Mouse (Mus musculus) megakaryocyte, embryonic 14.5 days (primary cell): ENCODE results near the gene St3gal4. TPM values are rescaled to one million over a fixed set of nuclear protein-coding genes. Genes with fewer than 3 reads are reported as not detected.

ENCODE experiments used
- H3K27me3 ChIP-seq: replicated peaks from 2 replicates; pipeline ENCODE3; 2012; ENCODE audit warnings: inconsistent platforms
- H3K36me3 ChIP-seq: replicated peaks from 2 replicates; pipeline ENCODE3; 2012; ENCODE audit warnings: low read length, inconsistent platforms, mixed read lengths
- H3K4me1 ChIP-seq: 2 replicates; pipeline ENCODE4 v1.6.1; 2012; ENCODE audit warnings: inconsistent platforms
- H3K4me3 ChIP-seq: replicated peaks from 2 replicates; pipeline ENCODE3; 2012; ENCODE audit warnings: moderate library complexity, mild to moderate bottlenecking, inconsistent platforms
- H3K9me3 ChIP-seq: 2 replicates; pipeline ENCODE4 v1.6.1; 2012; ENCODE audit warnings: inconsistent platforms
- FLI1 ChIP-seq: IDR thresholded peaks from 2 replicates; pipeline ENCODE4 v1.6.1; 2012; ENCODE audit warnings: low read length, inconsistent platforms, mixed read lengths
- GATA1 ChIP-seq: IDR thresholded peaks from 3 replicates; pipeline ENCODE4 v1.6.1; 2012; ENCODE audit warnings: mixed read lengths, low read length, inconsistent platforms, borderline replicate concordance
- polyA plus RNA-seq: library from polyadenylated mRNA; stranded (reverse); fragments of >175 nt; gene quantifications from 2 replicates; pipeline ENCODE4 v1.2.3, GENCODE M21; 2012; ENCODE audit warnings: low replicate concordance; ENCODE audit not compliant: insufficient read depth

The St3gal4 gene
- polyA plus RNA-seq, 1 experiment: 16.5 TPM

DNA sequence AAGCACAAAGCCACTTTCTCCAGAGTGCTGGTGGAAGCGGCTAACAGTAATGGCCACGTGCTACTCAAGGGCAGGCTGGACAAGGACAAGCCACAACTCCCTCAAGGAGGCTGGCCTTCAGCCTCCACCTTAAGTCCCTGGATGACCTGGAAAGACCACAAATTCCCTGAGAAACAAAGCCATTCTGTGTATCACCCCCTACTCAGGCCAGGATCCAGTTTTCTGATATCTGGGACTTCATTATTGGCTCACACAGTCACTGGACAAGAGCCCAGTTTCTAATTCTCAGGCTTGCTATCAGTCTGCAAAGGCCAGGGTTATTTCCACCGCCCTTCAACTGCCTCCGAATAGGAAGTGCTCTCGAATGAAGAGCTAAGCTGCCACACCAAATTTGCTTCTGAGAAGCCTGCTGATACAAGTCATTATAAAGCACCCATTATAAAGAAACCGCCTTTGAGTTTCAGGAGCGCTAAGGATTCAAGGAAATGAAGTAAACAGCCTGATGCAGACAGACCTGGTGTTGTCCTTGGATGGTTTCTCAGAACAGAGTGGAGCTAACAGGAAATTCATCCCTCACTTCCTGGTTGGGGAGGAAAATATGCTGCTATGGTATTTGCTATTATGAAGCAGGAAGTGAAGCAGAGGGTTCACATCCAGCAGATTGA, 80.0 kb downstream of the St3gal4 start:
- TF ChIP-seq FLI1: no peak
- TF ChIP-seq GATA1: no peak
- Histone ChIP-seq H3K27me3 (peaks cover 14% of the 10 kb centered on the region), H3K4me1 (peaks cover 60% of the 10 kb centered on the region), H3K9me3 (peaks cover 6% of the 10 kb centered on the region), H3K36me3 (peaks cover 7% of the 10 kb centered on the region), H3K4me3 (no peak overlapping the region)

- H3K36me3 ChIP-seq: no peaks in the 10 kb centered on the region
- peaks cover 66% of the 10 kb centered on the region for H3K4me1 ChIP-seq
- no peak for TF ChIP-seq FLI1
- no peak for TF ChIP-seq GATA1
- peaks cover 14% of the 10 kb centered on the region for H3K27me3 ChIP-seq
- peaks cover 6% of the 10 kb centered on the region for H3K9me3 ChIP-seq
- no peak overlapping the region for H3K4me3 ChIP-seq
These were observed 84.0 kb downstream of the St3gal4 start for GRCm38 (mm10) chr9:35035074-35035473.

GRCm38 (mm10) chr9:35032457-35032856, 86.6 kb downstream of the St3gal4 start:
- Histone ChIP-seq H3K9me3 (peaks cover 6% of the 10 kb centered on the region), H3K4me3 (no peak overlapping the region), H3K36me3 (peaks cover 2% of the 10 kb centered on the region), H3K27me3 (peaks cover 14% of the 10 kb centered on the region), H3K4me1 (peaks cover 68% of the 10 kb centered on the region)
- TF ChIP-seq GATA1 (no peak), FLI1 (no peak)

DNA sequence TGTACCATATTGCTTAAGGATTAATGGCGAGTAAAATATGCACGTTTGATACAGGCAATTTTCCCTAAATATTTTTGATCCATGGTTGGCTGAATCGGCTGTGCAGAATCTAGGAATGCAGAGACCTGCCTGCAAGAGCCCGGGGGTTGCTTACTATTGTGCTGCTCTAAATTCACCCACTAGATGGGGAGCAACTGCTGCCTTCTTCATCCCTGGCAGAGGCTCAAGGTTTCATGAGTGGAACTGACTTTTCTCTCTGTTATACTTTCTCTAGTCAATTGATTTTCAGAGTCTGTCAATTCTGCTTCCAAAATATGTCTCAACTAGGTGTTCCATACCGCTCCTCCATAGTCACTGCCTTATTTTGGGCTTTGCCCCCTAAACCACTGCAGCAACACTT, 88.2 kb downstream of the St3gal4 start:
- Histone ChIP-seq H3K4me1 (peaks cover 78% of the 10 kb centered on the region), H3K9me3 (no peaks in the 10 kb centered on the region), H3K36me3 (peaks cover 3% of the 10 kb centered on the region), H3K4me3 (no peak overlapping the region), H3K27me3 (peaks cover 15% of the 10 kb centered on the region)
- no peak for TF ChIP-seq FLI1
- TF ChIP-seq GATA1: no peak

DNA sequence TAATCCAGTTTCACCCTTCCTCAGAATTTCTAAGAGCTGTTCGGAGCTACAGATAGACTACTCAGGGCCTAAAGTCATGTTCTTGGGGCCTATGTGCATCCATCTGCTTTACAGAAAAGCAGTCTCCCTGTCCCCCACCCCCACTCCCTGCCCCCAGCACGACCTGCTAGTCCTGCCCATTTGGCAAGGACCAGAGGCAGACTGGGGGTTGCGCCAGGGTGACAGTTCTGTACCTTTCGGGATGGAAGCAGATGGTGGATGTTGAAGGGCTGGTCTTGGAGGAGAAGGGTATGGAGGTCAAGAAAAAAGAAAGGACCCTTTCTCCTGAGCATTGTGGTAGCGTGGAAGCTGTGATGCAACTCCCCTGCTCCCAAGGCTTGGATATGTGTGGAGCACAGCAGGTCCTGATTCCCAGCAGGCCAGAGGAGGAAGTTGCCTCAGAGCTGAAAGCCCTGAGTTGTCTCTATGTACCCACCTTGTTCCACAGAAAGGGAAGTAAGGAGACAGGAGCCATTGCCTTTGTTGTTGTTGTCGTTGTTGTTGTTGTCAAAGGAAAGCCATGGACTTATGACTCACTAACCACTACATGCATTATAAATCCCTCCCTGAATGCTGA, 91.6 kb downstream of the St3gal4 start:
- Histone ChIP-seq H3K4me1 (peaks cover 85% of the 10 kb centered on the region), H3K27me3 (peaks cover 8% of the 10 kb centered on the region), H3K36me3 (peaks cover 3% of the 10 kb centered on the region), H3K4me3 (no peak overlapping the region), H3K9me3 (no peaks in the 10 kb centered on the region)
- no peak for TF ChIP-seq GATA1
- TF ChIP-seq FLI1: no peak

DNA sequence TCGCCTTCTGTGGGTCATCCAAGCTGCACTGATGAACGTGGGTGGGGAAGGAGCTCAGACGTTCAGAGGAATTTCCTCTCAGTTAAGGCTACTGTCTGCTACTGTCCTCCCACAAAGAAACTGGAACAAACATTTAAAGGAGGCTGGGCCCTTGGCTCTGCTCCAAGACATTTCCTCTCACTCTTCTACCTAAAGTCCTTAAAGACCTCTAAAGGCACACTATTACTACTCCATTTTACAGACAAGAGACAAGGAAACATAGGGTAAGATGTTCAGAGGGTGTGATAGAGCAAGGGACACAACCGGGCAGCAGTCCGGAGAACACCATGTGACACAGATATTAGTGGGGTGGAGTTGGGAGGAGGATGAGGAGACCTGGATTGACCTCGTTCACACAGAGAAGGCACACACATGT, 92.2 kb downstream of the St3gal4 start:
- Histone ChIP-seq H3K27me3 (peaks cover 8% of the 10 kb centered on the region), H3K4me1 (peaks cover 80% of the 10 kb centered on the region), H3K4me3 (peak overlapping the region; percentile 42), H3K9me3 (no peaks in the 10 kb centered on the region), H3K36me3 (peaks cover 3% of the 10 kb centered on the region)
- TF ChIP-seq FLI1: no peak
- no peak for TF ChIP-seq GATA1

GRCm38 (mm10) chr9:35026311-35026710, 92.8 kb downstream of the St3gal4 start:
- H3K27me3 ChIP-seq: peaks cover 8% of the 10 kb centered on the region
- H3K9me3 ChIP-seq: peaks cover 1% of the 10 kb centered on the region
- TF ChIP-seq GATA1 (no peak), FLI1 (no peak)
- H3K4me1 ChIP-seq: peaks cover 75% of the 10 kb centered on the region
- H3K36me3 ChIP-seq: peaks cover 4% of the 10 kb centered on the region
- H3K4me3 ChIP-seq: no peak overlapping the region

DNA sequence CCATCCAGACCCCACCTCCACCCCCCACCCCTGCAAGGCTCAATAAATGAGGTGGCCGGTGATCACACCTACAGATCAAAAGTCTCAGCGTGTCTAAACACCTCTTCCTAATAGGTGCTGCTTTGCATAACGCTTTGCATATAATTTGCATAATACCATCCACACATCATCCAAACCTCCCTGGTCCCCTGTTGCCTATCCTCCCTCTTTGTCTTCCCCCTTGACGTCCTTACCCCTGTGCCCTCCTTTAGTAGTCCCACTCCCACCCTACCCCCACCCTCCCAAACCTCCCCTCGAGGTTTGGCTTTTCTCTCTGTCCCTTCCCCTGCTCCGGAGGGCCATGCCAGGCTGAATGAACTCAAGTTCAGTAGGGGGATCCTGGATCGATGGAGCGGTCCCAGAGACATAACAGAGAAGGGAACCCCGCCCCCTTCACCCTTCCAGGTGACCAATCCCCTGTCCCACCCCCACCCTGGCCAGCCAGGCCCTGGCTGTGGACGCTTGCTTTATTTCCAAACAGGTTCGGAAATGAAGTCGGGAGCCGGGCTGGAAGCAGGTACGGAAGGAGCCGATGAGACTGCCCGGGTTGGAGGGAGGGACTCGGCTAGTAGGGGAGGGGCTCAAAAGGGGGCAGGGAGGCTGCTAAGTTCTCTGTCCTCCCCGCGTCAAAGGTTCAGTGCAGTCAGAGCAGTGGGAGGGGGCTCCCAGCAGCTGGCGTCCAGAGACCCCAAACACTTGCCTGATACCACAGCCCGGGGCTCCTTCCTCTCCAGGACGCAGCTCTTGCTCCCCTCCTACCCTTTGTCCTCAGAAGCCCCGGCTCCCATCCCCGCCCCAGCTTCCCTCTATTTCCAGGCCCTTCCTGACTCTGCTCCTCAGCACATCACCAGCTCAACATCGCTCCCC, 94.2 kb downstream of the St3gal4 start:
- Histone ChIP-seq H3K9me3 (peaks cover 5% of the 10 kb centered on the region), H3K27me3 (peaks cover 8% of the 10 kb centered on the region), H3K4me3 (no peak overlapping the region), H3K36me3 (peaks cover 7% of the 10 kb centered on the region), H3K4me1 (peaks cover 66% of the 10 kb centered on the region)
- no peak for TF ChIP-seq GATA1
- TF ChIP-seq FLI1: no peak

DNA sequence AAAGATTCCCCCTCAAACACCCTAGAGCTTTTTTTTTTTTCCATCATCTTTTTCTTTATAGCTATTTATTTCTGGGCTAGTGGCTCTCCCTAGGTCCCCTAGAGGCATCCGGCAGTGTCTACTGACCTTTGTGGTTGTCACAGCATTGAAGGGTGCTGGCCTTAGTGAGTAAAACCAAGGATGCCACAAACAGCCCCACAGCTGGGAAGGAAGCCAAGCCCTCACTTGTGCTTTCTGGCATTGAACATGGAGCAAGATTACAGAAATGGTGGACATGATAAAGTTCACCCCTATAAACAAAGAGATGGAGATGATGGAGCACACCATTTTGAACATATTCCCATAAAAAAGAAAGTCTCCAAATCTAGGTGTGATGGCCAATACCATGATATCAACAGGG, 97.3 kb downstream of the St3gal4 start:
- no peak for TF ChIP-seq GATA1
- no peak for TF ChIP-seq FLI1
- no peak overlapping the region for H3K4me3 ChIP-seq
- H3K27me3 ChIP-seq: peaks cover 21% of the 10 kb centered on the region
- peaks cover 5% of the 10 kb centered on the region for H3K36me3 ChIP-seq
- peaks cover 5% of the 10 kb centered on the region for H3K9me3 ChIP-seq
- peaks cover 59% of the 10 kb centered on the region for H3K4me1 ChIP-seq
